Mouse (Mus musculus): ENCODE measurements around the gene Tmtc1. TPM values are rescaled to one million over a fixed set of nuclear protein-coding genes. Genes with fewer than 3 reads are reported as not detected.

Gene Tmtc1
- polyA plus RNA-seq, 1 experiment from 2014 or later: 0.81 TPM

DNA sequence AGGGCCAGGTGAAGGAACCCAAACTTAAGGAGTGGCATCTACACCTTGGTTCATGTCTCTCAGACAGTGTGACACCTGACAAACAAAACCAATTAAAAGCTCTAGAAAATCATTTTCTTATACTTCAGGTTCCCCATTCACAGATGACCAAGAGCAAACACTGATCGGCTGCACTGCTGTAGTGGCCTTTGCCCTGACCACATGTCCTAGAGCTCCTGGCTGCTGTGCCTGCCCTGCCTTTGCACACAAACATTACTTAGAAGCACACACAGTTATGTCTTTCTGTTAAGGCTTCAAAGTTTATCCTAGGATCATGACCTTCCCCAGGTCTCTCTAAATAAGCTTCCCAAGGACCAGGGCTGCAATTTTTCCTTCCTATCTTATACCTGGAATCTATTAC, 199.4 kb downstream of the Tmtc1 start:
- Histone ChIP-seq H3K9me3 (replicated peaks; ENCODE audit: control insufficient read depth, low read length) (no peaks in the 10 kb centered on the region), H3K36me3 (replicated peaks; ENCODE audit: control insufficient read depth, insufficient read depth, low read depth, low read length) (no peaks in the 10 kb centered on the region), H3K27me3 (ENCODE audit: control insufficient read depth, insufficient read depth, low read length) (no peaks in the 10 kb centered on the region), H3K4me3 (ENCODE audit: low read depth, low read length) (no peak overlapping the region), H3K27ac (replicated peaks; ENCODE audit: low read depth, low read length) (no peak overlapping the region), H3K4me2 (ENCODE audit: low read depth, low read length) (no peak overlapping the region), H3K9ac (replicated peaks; ENCODE audit: low read length) (no peak overlapping the region), H3K4me1 (ENCODE audit: control insufficient read depth, insufficient read depth, low read length) (no peaks in the 10 kb centered on the region)
- ATAC-seq (replicated peaks; ENCODE audit: insufficient number of reproducible peaks, low FRiP score, low TSS enrichment, low read depth) (no peak), DNase-seq (ENCODE audit: low spot score) (no peak)
- 41% methylated on average over 1 of the region's 1 CpGs for WGBS

DNA sequence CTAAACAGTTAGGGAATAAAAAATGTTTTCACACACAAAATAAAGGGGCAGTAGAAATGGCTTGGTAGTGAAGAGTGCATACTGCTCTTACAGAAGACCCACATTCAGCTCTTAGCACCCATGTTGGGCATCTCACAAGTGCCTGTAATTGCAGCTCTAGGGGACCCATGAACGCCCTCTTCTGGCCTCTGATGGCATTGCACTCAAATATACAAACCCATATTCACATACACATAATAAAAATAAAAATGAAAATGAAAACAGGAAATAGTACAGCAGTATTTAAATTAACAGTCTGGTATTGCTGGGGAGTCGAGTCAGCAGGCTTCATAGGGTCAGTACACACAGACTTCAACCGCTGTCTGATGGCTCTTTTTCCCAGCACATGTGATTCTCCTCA, 201.9 kb downstream of the Tmtc1 start:
- Histone ChIP-seq H3K9me3 (replicated peaks; ENCODE audit: control insufficient read depth, low read length) (no peaks in the 10 kb centered on the region), H3K4me3 (ENCODE audit: low read depth, low read length) (no peak overlapping the region), H3K4me1 (ENCODE audit: control insufficient read depth, insufficient read depth, low read length) (no peaks in the 10 kb centered on the region), H3K27ac (replicated peaks; ENCODE audit: low read depth, low read length) (no peak overlapping the region), H3K36me3 (replicated peaks; ENCODE audit: control insufficient read depth, insufficient read depth, low read depth, low read length) (no peaks in the 10 kb centered on the region), H3K9ac (replicated peaks; ENCODE audit: low read length) (no peak overlapping the region), H3K27me3 (ENCODE audit: control insufficient read depth, insufficient read depth, low read length) (no peaks in the 10 kb centered on the region), H3K4me2 (ENCODE audit: low read depth, low read length) (no peak overlapping the region)
- ATAC-seq (replicated peaks; ENCODE audit: insufficient number of reproducible peaks, low FRiP score, low TSS enrichment, low read depth): no peak
- WGBS: 65% methylated on average over 3 of the region's 3 CpGs
- DNase-seq (ENCODE audit: low spot score): no peak

DNA sequence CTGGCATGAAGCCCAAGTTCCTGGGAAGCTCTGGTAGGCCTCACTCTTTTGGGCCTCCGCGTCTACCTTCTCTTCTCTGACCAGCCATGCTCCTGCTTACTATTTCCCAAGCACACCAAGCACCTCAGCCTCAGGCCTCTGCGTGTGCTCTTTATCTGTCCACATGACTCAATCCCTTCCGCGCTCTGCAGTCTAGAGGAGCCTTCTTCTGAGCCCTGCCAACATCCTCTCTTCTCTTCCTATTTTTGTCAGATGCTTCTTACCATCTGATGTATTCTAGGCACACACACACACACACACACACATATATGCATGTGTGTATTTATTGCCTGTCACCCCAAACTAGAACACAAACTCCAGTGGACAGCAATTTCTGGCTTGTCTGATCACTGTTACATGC, 202.5 kb downstream of the Tmtc1 start:
- DNase-seq (ENCODE audit: low spot score) (no peak), ATAC-seq (replicated peaks; ENCODE audit: insufficient number of reproducible peaks, low FRiP score, low TSS enrichment, low read depth) (no peak)
- Histone ChIP-seq H3K36me3 (replicated peaks; ENCODE audit: control insufficient read depth, insufficient read depth, low read depth, low read length) (no peaks in the 10 kb centered on the region), H3K4me1 (ENCODE audit: control insufficient read depth, insufficient read depth, low read length) (no peaks in the 10 kb centered on the region), H3K9me3 (replicated peaks; ENCODE audit: control insufficient read depth, low read length) (no peaks in the 10 kb centered on the region), H3K4me3 (ENCODE audit: low read depth, low read length) (no peak overlapping the region), H3K4me2 (ENCODE audit: low read depth, low read length) (no peak overlapping the region), H3K9ac (replicated peaks; ENCODE audit: low read length) (no peak overlapping the region), H3K27ac (replicated peaks; ENCODE audit: low read depth, low read length) (no peak overlapping the region), H3K27me3 (ENCODE audit: control insufficient read depth, insufficient read depth, low read length) (no peaks in the 10 kb centered on the region)
- 94% methylated on average over 5 of the region's 5 CpGs for WGBS

DNA sequence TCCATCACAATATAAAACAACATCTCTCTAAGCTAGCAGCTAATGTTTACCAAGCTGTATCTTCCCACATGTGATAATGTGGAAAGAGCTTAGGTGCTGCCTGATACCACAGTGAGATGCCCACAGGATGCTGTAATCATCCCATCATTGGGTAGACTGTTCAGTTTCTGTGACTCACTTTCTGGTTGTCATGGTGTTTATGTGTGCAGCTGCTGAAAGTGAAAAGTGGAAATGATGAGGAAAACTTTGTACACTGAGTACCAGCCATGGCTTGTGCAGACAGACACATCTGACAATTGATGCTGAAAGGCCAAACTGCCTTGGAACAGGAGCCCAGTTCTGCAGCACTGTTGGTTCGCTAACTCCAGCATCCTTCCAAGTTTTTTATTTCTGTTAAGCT, 204.9 kb downstream of the Tmtc1 start:
- H3K27ac ChIP-seq (replicated peaks; ENCODE audit: low read depth, low read length): no peak overlapping the region
- H3K4me2 ChIP-seq (ENCODE audit: low read depth, low read length): no peak overlapping the region
- no peaks in the 10 kb centered on the region for H3K9me3 ChIP-seq (replicated peaks; ENCODE audit: control insufficient read depth, low read length)
- H3K4me1 ChIP-seq (ENCODE audit: control insufficient read depth, insufficient read depth, low read length): no peaks in the 10 kb centered on the region
- DNase-seq (ENCODE audit: low spot score): no peak
- ATAC-seq (replicated peaks; ENCODE audit: insufficient number of reproducible peaks, low FRiP score, low TSS enrichment, low read depth): no peak
- 88% methylated on average over 1 of the region's 1 CpGs for WGBS
- H3K27me3 ChIP-seq (ENCODE audit: control insufficient read depth, insufficient read depth, low read length): no peaks in the 10 kb centered on the region
- H3K9ac ChIP-seq (replicated peaks; ENCODE audit: low read length): no peak overlapping the region
- no peaks in the 10 kb centered on the region for H3K36me3 ChIP-seq (replicated peaks; ENCODE audit: control insufficient read depth, insufficient read depth, low read depth, low read length)
- H3K4me3 ChIP-seq (ENCODE audit: low read depth, low read length): no peak overlapping the region

DNA sequence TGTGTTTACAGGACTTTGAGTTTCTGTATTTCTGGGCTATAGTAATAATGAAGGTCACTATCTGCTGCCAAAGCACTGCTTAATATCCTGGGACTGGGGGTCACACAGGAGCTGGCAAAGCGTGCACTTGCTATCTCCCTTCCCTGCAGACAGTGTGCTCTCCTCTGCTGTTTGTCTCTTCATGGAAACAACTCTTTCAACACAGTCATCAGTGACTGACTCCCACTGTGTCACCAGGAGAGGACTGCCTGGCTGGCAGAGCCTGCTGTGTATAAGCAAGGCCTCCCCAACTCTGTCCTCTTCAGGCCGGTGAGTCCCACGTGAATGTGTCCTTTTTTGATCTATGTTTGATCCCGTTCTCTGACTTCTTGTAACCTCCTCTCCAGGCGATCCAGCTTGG, 206.7 kb downstream of the Tmtc1 start:
- H3K4me1 ChIP-seq (ENCODE audit: control insufficient read depth, insufficient read depth, low read length): no peaks in the 10 kb centered on the region
- DNase-seq (ENCODE audit: low spot score): no peak
- no peaks in the 10 kb centered on the region for H3K36me3 ChIP-seq (replicated peaks; ENCODE audit: control insufficient read depth, insufficient read depth, low read depth, low read length)
- H3K27me3 ChIP-seq (ENCODE audit: control insufficient read depth, insufficient read depth, low read length): no peaks in the 10 kb centered on the region
- H3K27ac ChIP-seq (replicated peaks; ENCODE audit: low read depth, low read length): no peak overlapping the region
- H3K4me2 ChIP-seq (ENCODE audit: low read depth, low read length): no peak overlapping the region
- ATAC-seq (replicated peaks; ENCODE audit: insufficient number of reproducible peaks, low FRiP score, low TSS enrichment, low read depth): no peak
- no peaks in the 10 kb centered on the region for H3K9me3 ChIP-seq (replicated peaks; ENCODE audit: control insufficient read depth, low read length)
- WGBS: 62% methylated on average over 5 of the region's 5 CpGs
- no peak overlapping the region for H3K9ac ChIP-seq (replicated peaks; ENCODE audit: low read length)
- no peak overlapping the region for H3K4me3 ChIP-seq (ENCODE audit: low read depth, low read length)

DNA sequence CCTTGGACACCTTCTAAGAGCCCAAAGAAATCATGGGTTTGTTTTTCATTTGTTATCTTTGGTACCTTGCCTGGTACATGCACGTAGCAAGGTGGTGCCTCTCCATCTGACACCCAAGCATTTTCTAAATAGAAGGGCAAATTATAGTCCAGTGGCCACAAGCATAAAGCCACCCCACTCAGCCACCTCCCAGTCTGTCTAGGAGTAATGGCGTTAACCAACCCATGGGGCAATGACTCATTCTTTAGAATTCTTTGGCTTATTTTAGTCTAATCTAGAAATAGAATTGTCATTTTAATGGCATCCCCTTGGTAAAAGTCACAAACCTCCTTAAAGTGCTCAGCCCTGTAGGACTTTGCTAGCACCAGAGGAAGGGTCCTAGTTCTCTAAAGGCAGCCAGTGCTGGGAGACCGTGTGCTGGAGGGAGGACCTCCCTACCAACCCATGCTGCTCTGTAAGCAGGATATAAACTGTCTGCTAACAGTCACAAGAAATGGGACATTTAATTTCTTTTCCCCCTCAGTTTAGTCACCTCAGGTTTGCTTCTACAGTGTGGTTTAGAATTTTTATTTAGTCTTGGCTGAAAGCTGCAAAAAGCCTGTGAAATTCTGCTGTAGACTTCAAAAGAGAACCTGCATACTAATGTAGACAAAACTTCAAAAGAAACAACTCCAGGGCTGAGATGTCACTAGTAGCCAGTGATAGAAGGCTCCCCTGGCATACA, 209.9 kb downstream of the Tmtc1 start:
- 78% methylated on average over 3 of the region's 3 CpGs for WGBS
- Histone ChIP-seq H3K4me1 (ENCODE audit: control insufficient read depth, insufficient read depth, low read length) (no peaks in the 10 kb centered on the region), H3K27me3 (ENCODE audit: control insufficient read depth, insufficient read depth, low read length) (no peaks in the 10 kb centered on the region), H3K9ac (replicated peaks; ENCODE audit: low read length) (no peak overlapping the region), H3K36me3 (replicated peaks; ENCODE audit: control insufficient read depth, insufficient read depth, low read depth, low read length) (no peaks in the 10 kb centered on the region), H3K9me3 (replicated peaks; ENCODE audit: control insufficient read depth, low read length) (no peaks in the 10 kb centered on the region), H3K4me3 (ENCODE audit: low read depth, low read length) (no peak overlapping the region), H3K27ac (replicated peaks; ENCODE audit: low read depth, low read length) (no peak overlapping the region), H3K4me2 (ENCODE audit: low read depth, low read length) (no peak overlapping the region)
- ATAC-seq (replicated peaks; ENCODE audit: insufficient number of reproducible peaks, low FRiP score, low TSS enrichment, low read depth) (no peak), DNase-seq (ENCODE audit: low spot score) (no peak)

DNA sequence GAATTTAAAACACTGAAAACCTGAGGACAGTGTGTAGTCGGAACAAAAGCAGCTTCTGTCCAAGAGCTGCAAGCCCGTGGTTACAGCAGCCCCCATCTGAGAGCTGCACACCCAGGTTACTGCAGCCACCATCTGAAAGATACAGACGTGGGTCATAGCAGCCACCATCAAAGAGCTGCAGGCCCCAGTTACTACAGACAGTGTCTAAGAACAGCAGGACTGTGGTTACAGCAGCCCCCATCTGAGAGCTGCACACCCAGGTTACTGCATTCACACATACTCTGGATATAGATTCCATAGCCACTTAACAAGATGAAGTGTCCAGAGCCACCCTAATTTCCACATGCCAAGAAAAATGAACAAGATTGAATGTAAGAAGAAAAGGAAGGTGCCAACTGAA, 216.6 kb downstream of the Tmtc1 start:
- Histone ChIP-seq H3K9me3 (replicated peaks; ENCODE audit: control insufficient read depth, low read length) (no peaks in the 10 kb centered on the region), H3K9ac (replicated peaks; ENCODE audit: low read length) (no peak overlapping the region), H3K4me1 (ENCODE audit: control insufficient read depth, insufficient read depth, low read length) (no peaks in the 10 kb centered on the region), H3K27me3 (ENCODE audit: control insufficient read depth, insufficient read depth, low read length) (no peaks in the 10 kb centered on the region), H3K27ac (replicated peaks; ENCODE audit: low read depth, low read length) (no peak overlapping the region), H3K36me3 (replicated peaks; ENCODE audit: control insufficient read depth, insufficient read depth, low read depth, low read length) (no peaks in the 10 kb centered on the region), H3K4me2 (ENCODE audit: low read depth, low read length) (no peak overlapping the region), H3K4me3 (ENCODE audit: low read depth, low read length) (no peak overlapping the region)
- DNase-seq (ENCODE audit: low spot score) (no peak), ATAC-seq (replicated peaks; ENCODE audit: insufficient number of reproducible peaks, low FRiP score, low TSS enrichment, low read depth) (no peak)
- 66% methylated on average over 3 of the region's 3 CpGs for whole genome bisulfite sequencing

DNA sequence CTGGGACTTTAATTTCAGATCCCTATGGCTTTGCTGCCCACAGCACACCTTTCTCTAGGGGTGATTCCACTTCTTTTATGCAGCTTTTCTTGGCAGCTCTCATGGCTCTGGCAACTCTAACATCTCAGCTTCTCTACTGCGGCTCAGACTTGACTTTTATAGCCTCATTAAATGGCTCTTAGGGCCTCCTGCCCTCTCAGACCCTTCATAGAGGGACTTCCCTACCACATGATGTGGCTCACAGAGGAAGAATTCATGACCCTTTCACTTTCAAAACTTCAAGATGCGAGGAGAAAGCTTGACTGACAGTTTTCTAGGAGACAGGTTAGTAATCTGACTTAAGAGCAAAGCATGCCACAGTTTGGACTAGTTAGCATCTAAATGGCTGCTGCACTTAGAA, 221.5 kb downstream of the Tmtc1 start:
- H3K4me1 ChIP-seq (ENCODE audit: control insufficient read depth, insufficient read depth, low read length): no peaks in the 10 kb centered on the region
- 78% methylated on average over 2 of the region's 2 CpGs for WGBS
- no peak overlapping the region for H3K4me3 ChIP-seq (ENCODE audit: low read depth, low read length)
- no peak for DNase-seq (ENCODE audit: low spot score)
- H3K36me3 ChIP-seq (replicated peaks; ENCODE audit: control insufficient read depth, insufficient read depth, low read depth, low read length): no peaks in the 10 kb centered on the region
- H3K27ac ChIP-seq (replicated peaks; ENCODE audit: low read depth, low read length): no peak overlapping the region
- no peak for ATAC-seq (replicated peaks; ENCODE audit: insufficient number of reproducible peaks, low FRiP score, low TSS enrichment, low read depth)
- H3K4me2 ChIP-seq (ENCODE audit: low read depth, low read length): no peak overlapping the region
- no peaks in the 10 kb centered on the region for H3K9me3 ChIP-seq (replicated peaks; ENCODE audit: control insufficient read depth, low read length)
- H3K9ac ChIP-seq (replicated peaks; ENCODE audit: low read length): no peak overlapping the region
- H3K27me3 ChIP-seq (ENCODE audit: control insufficient read depth, insufficient read depth, low read length): no peaks in the 10 kb centered on the region
